In genomic region chr1:152563282-152563681, GRCm38 (mm10) we compare ENCODE assay signal across 18 mouse cellular contexts.
"Had no signal": no experiment of that assay in that cellular context is flagged by ENCODE, and none has a peak within 500 bp of the region (broad histone marks: within the 10 kb centered on the region; RNA-seq: fewer than 3 reads in every experiment).

No protein-coding gene starts in this region.

- H3K9ac ChIP-seq: liver, embryonic 13.5 days; neural tube, embryonic 12.5 days; neural tube, embryonic 15.5 days; stomach, embryonic 15.5 days had no signal

- H3K27ac ChIP-seq: kidney, postnatal 0 days; layer of hippocampus, adult 2 months; liver, embryonic 13.5 days; neural tube, embryonic 12.5 days; neural tube, embryonic 15.5 days; stomach, embryonic 15.5 days had no signal

- H3K27me3 ChIP-seq: liver, embryonic 13.5 days; neural tube, embryonic 12.5 days; neural tube, embryonic 15.5 days; stomach, embryonic 15.5 days had no signal

- H3K4me1 ChIP-seq: liver, embryonic 13.5 days had no signal

- H3K4me2 ChIP-seq: liver, embryonic 13.5 days; midbrain, embryonic 11.5 days; neural tube, embryonic 12.5 days; neural tube, embryonic 15.5 days; stomach, embryonic 15.5 days had no signal

- H3K4me3 ChIP-seq: layer of hippocampus, adult 2 months; liver, embryonic 13.5 days; neural tube, embryonic 12.5 days; neural tube, embryonic 15.5 days; stomach, embryonic 15.5 days had no signal

- H3K36me3 ChIP-seq: liver, embryonic 13.5 days; neural tube, embryonic 12.5 days; neural tube, embryonic 15.5 days; stomach, embryonic 15.5 days had no signal

- H3K9me3 ChIP-seq: liver, embryonic 13.5 days; neural tube, embryonic 12.5 days; neural tube, embryonic 15.5 days; stomach, embryonic 15.5 days had no signal

- DNase-seq: layer of hippocampus, adult 9-11 months; liver, embryonic 13.5 days; lung, adult 2 months; lung, postnatal 14 days; lung, postnatal 4 days; midbrain, embryonic 14.5 days; right cerebral cortex, adult 18-20 months; right cerebral cortex, postnatal 25 days; spleen, adult 18-20 months; thymus, adult 2 months; thymus, postnatal 14 days; thymus, postnatal 4 days had no signal
